Mouse (Mus musculus): Measurements from ENCODE around the gene Cux2. TPM values are rescaled to one million over a fixed set of nuclear protein-coding genes. Genes with fewer than 3 reads are reported as not detected.

Gene Cux2
- polyA plus RNA-seq, 1 experiment = 6.4 TPM

DNA sequence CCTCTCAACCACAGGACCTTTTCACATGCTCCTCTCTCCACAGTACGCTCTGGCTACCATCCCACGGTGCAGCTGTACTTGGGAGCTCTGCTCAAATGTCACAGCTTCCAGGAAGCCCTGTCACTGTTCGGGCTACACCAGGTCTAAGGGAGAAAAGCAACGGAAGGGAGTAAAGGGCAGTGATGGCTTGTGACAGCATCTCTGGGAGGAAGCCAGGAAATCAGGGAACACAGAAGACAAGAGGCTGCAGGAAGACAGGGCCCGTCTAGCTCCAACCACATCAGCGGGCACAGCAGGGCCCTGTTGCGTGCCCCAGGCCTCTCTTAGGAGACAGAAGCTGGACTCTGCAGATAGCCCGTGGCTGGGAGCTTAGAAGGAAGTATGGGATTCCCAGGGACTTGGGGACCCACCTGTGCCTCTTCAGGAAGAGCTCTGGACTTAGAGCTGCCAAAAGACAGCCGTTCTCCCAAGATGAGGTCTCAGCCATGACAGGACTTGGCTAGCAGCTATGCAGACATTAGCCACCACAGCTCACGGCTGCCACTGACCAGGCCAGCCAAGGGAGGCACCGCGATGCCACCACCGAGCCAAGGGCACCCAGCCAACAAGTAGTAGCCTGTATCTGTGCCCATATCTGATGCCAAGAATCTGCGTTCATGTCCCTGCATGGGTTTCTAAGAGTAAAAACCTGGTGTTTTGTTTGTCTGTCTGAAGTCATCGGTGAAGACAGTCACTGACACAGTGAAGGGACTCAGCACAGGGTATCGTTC, 105.7 kb downstream of the Cux2 start:
- H3K4me1 ChIP-seq (ENCODE audit: control insufficient read depth, insufficient read depth, low read length) = no peaks in the 10 kb centered on the region
- no peak overlapping the region for H3K4me3 ChIP-seq (replicated peaks; ENCODE audit: extremely low read depth, low read depth, low read length)
- WGBS = 88% methylated on average over 16 of the region's 16 CpGs
- TF ChIP-seq POLR2A (IDR thresholded peaks at IDR 0.05; ENCODE audit: borderline replicate concordance, extremely low read depth, low read depth, low read length) (no peak), CTCF (IDR thresholded peaks at IDR 0.05; ENCODE audit: insufficient read depth, low read length) (no peak)
- no peak for DNase-seq

DNA sequence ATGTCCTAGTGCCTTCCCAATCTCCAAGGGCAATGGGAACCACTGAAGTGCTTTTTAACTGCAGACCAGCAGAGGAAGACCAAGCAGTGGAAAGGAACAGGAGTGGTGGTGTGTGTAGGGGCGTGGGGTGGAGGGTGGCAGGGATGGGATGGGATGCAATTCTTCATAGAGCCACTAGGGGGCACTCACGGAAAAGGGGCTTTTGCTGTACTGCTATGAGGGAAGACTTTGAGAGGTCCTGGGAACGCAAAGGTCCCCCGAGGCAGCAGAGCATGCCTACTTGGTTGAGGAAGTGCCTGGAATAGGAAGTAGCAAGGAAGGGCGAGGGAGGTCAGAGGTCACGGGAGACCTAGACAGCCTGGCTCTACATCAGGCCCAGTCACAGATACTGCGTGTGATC, 106.4 kb downstream of the Cux2 start:
- peak; percentile 71 for TF ChIP-seq CTCF (IDR thresholded peaks at IDR 0.05; ENCODE audit: insufficient read depth, low read length)
- TF ChIP-seq POLR2A (IDR thresholded peaks at IDR 0.05; ENCODE audit: borderline replicate concordance, extremely low read depth, low read depth, low read length) = no peak
- no peaks in the 10 kb centered on the region for H3K4me1 ChIP-seq (ENCODE audit: control insufficient read depth, insufficient read depth, low read length)
- peak; percentile 18 for DNase-seq
- WGBS = 59% methylated on average over 7 of the region's 7 CpGs
- no peak overlapping the region for H3K4me3 ChIP-seq (replicated peaks; ENCODE audit: extremely low read depth, low read depth, low read length)

DNA sequence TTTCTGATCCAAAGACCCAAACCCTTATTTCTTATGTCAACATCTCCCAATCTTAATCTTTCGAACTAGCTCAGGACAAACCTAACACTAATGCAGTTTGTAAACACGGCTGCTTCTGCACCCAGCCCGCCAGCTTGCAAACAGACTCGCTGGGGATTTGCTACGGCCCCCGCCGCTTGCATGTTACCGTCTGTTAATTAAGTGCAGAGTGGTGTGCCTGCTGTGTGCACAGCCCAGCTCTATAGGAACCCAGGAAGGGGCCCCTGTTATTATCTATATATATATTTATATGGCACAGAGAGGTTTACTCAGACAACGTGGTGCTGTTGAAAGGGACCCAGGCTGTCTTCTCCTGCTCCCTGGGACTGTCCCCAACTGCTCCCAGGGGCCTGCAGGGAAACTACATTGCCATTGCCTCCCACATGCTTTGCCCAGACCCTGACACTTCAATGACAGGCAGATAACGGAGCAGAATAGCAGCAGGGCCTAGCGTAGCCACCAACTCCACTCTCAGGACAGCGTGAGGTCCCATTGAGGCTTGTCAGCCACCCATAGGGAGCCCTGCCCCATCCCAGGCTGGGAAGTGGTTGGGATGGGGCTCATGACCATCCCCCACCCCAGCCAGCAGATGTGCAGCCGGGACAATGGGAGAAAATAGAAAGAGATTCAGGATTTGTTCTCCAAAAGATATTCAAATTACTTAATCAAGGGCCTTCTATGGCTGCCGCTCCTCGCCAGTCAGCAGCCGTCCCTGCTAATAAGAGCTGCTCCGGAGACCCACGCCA, 111.6 kb downstream of the Cux2 start:
- no peak for DNase-seq
- 63% methylated on average over 18 of the region's 18 CpGs for WGBS
- Histone ChIP-seq H3K4me3 (replicated peaks; ENCODE audit: extremely low read depth, low read depth, low read length) (no peak overlapping the region), H3K4me1 (ENCODE audit: control insufficient read depth, insufficient read depth, low read length) (no peaks in the 10 kb centered on the region)
- no peak for TF ChIP-seq POLR2A (IDR thresholded peaks at IDR 0.05; ENCODE audit: borderline replicate concordance, extremely low read depth, low read depth, low read length)
- TF ChIP-seq CTCF (IDR thresholded peaks at IDR 0.05; ENCODE audit: insufficient read depth, low read length) = no peak

DNA sequence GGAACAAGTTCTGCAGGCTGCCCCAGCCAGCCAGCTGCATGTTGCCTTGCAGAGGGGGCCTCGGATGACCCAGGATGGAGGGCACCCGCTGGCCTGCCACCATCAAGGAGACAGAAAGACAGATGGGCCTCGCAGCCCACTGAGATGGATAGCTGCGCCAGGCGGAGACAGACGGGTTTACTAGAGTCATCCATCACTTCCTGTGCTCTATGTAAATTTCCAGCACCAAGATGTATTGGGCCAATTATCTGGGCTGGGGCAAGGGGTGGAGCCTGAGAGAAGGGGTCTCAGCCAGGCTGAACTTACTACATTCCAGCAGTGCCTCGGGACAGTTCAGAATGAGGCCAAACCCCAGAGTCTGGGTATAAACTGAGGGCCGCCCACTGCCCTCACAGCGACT, 119.6 kb downstream of the Cux2 start:
- TF ChIP-seq CTCF (IDR thresholded peaks at IDR 0.05; ENCODE audit: insufficient read depth, low read length) (no peak), POLR2A (IDR thresholded peaks at IDR 0.05; ENCODE audit: borderline replicate concordance, extremely low read depth, low read depth, low read length) (no peak)
- Histone ChIP-seq H3K4me1 (ENCODE audit: control insufficient read depth, insufficient read depth, low read length) (no peaks in the 10 kb centered on the region; the same call in 1 of the 2 replicates), H3K4me3 (replicated peaks; ENCODE audit: extremely low read depth, low read depth, low read length) (no peak overlapping the region)
- 22% methylated on average over 9 of the region's 9 CpGs for WGBS
- DNase-seq = no peak

DNA sequence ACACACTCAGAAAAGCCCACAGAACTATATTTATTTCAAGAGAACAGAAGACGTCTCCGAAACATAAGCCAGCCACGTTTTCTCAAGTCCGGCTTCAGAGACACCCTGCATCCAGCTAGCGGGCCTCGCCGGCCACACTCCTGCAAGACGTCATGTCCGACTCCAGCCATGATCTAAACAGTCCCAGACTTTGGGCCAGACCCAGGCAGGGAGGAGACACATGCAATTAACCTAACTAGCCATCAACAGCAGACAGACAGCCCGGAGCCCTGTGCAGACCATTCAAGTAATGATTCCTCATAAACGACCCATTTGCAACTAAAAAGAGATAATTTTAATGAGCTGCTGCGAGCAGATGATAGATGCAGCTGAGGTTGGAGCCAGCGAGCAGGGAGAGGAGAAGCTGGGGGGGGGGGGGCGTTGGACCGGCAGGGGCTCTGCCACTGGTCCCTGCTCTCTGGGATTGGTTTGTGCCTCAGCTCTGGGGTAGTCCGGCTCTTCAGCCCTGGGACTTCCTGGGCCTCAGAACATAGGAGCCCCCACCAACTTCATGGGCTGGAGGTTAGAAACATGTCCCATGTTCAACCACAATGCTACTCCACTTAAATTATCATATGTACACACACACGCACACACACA, 121.4 kb downstream of the Cux2 start:
- 41% methylated on average over 17 of the region's 17 CpGs for WGBS
- Histone ChIP-seq H3K4me1 (ENCODE audit: control insufficient read depth, insufficient read depth, low read length) (no peaks in the 10 kb centered on the region; the same call in 1 of the 2 replicates), H3K4me3 (replicated peaks; ENCODE audit: extremely low read depth, low read depth, low read length) (no peak overlapping the region)
- DNase-seq = no peak
- no peak for TF ChIP-seq POLR2A (IDR thresholded peaks at IDR 0.05; ENCODE audit: borderline replicate concordance, extremely low read depth, low read depth, low read length)
- TF ChIP-seq CTCF (IDR thresholded peaks at IDR 0.05; ENCODE audit: insufficient read depth, low read length) = no peak

DNA sequence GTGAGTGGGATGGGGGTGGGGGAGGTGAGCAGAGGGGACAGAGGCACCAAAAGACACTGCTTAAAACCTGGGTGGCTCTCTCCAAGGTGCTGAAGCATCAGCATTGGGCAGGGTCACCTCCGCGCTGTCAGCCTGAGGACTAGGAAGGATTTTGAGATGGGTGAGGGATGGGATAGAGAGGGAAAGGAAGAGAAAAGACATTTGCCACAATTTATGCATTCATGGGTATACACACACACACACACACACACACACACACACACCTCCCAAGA, 123.4 kb downstream of the Cux2 start:
- TF ChIP-seq POLR2A (IDR thresholded peaks at IDR 0.05; ENCODE audit: borderline replicate concordance, extremely low read depth, low read depth, low read length) (no peak), CTCF (IDR thresholded peaks at IDR 0.05; ENCODE audit: insufficient read depth, low read length) (no peak)
- DNase-seq = no peak
- H3K4me3 ChIP-seq (replicated peaks; ENCODE audit: extremely low read depth, low read depth, low read length) = no peak overlapping the region
- 26% methylated on average over 2 of the region's 2 CpGs for WGBS
- no peaks in the 10 kb centered on the region; the same call in 1 of the 2 replicates for H3K4me1 ChIP-seq (ENCODE audit: control insufficient read depth, insufficient read depth, low read length)

DNA sequence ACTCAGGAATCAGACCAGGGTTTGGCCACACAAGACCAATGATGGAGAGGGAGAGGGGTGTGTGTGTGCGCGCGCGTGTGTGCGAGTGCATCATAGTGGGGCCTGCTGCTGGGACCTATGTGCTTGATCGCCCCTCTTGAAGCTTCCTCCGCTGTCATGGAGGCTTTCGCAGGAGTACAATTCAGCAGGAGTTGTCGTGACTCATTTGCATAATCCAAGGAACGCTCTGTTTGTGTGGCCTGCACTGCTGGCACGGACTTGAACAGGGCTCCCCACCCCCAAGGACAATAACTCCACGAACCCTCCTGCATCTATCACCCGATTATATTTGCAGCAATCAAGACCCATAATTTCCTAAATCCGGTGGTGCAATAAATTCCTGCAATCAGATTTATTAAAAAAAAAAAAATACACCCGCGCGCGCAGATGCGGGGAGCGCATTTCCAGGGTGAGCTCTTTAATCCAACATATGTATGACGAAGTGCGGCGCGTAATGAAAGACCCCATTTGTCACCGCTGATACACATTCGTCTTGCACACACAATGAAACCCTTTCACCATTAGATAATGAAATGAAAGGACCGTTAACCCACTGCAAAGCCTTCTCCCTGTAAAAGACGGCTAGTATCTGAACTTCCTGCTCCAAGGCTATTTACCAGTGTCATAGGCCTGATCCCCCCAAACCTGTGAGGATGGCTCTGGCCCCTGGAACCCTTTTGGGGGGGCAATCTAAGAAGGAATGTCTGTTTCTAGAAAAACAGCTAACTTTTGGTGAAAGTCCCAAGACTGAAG, 124.0 kb downstream of the Cux2 start:
- TF ChIP-seq POLR2A (IDR thresholded peaks at IDR 0.05; ENCODE audit: borderline replicate concordance, extremely low read depth, low read depth, low read length) (no peak), CTCF (IDR thresholded peaks at IDR 0.05; ENCODE audit: insufficient read depth, low read length) (no peak)
- 42% methylated on average over 28 of the region's 28 CpGs for WGBS
- H3K4me3 ChIP-seq (replicated peaks; ENCODE audit: extremely low read depth, low read depth, low read length) = no peak overlapping the region
- DNase-seq = no peak
- no peaks in the 10 kb centered on the region; the same call in 1 of the 2 replicates for H3K4me1 ChIP-seq (ENCODE audit: control insufficient read depth, insufficient read depth, low read length)

DNA sequence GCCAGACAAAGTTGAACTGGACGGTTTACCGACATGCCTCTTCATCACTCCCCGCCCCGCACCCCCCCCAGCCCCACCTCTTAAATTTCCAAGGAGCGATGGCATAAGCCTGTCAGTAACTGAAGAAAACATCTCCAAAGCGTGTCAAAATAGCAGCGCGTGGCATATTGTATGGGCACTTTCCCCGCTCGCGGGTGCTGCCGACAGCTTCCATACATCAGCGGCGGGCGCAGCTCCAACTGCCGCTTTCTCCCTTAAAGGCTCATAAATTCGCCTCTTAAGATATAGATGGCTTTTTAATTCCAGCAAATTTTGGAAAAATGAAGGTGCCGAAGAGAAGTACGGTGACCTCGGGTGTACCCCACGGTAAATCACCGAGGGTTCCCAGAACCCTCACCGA, 124.6 kb downstream of the Cux2 start:
- DNase-seq = no peak
- Histone ChIP-seq H3K4me1 (ENCODE audit: control insufficient read depth, insufficient read depth, low read length) (no peaks in the 10 kb centered on the region; the same call in 1 of the 2 replicates), H3K4me3 (replicated peaks; ENCODE audit: extremely low read depth, low read depth, low read length) (no peak overlapping the region)
- WGBS = 29% methylated on average over 23 of the region's 23 CpGs
- TF ChIP-seq POLR2A (IDR thresholded peaks at IDR 0.05; ENCODE audit: borderline replicate concordance, extremely low read depth, low read depth, low read length) = no peak
- no peak for TF ChIP-seq CTCF (IDR thresholded peaks at IDR 0.05; ENCODE audit: insufficient read depth, low read length)

DNA sequence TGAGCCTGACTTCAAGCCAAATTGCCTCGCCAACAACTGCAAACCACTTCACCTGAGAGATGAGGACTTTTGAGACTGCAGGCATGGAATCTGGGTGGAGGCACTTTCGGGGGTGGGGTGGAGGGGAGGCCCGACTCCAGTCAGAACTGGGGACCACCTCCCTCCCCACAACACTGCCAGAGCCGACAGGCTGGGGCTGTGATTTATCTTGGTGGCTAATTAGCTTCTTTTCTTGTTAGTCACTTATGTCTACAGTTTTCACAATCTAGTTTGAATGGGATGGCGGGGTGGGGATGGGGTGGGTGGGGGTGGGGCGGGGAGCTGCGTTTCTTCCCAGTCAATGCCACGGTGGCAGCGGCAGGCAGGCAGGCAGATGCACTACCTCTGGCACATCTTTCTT, 125.5 kb downstream of the Cux2 start:
- WGBS = 14% methylated on average over 9 of the region's 9 CpGs
- TF ChIP-seq POLR2A (IDR thresholded peaks at IDR 0.05; ENCODE audit: borderline replicate concordance, extremely low read depth, low read depth, low read length) (no peak), CTCF (IDR thresholded peaks at IDR 0.05; ENCODE audit: insufficient read depth, low read length) (no peak)
- no peak for DNase-seq

More for the DNA sequence above, 125.5 kb downstream of the Cux2 start:
- no peaks in the 10 kb centered on the region; the same call in 1 of the 2 replicates for H3K4me1 ChIP-seq (ENCODE audit: control insufficient read depth, insufficient read depth, low read length)
- H3K4me3 ChIP-seq (replicated peaks; ENCODE audit: extremely low read depth, low read depth, low read length) = no peak overlapping the region
